Mouse (Mus musculus) intestine, embryonic 14.5 days (tissue): Measurements from ENCODE around the gene Tln1. TPM values are rescaled to one million over a fixed set of nuclear protein-coding genes. Genes with fewer than 3 reads are reported as not detected.

Experiments used
- ATAC-seq: fragments of 200-750 bp; cut with Nextera tagmentation; replicated peaks from 2 replicates; pipeline ENCODE4 v1.8.0; 2017; ENCODE audit warnings: low read depth, moderate number of reproducible peaks, moderate TSS enrichment, moderate library complexity; ENCODE audit not compliant: low FRiP score, low TSS enrichment
- DNase-seq: peaks from one replicate; pipeline ENCODE4 v3.0.0-alpha.2; 2018; ENCODE audit warnings: low spot score
- H3K27ac ChIP-seq: fragments of 300-500 bp; sonication (generic); 2 replicates; pipeline ENCODE4 v1.5.1; 2014; ENCODE audit warnings: low read depth, mild to moderate bottlenecking, control low read depth
- H3K27me3 ChIP-seq: fragments of 300-500 bp; sonication (generic); replicated peaks from 2 replicates; pipeline ENCODE4 v1.6.1; 2014; ENCODE audit warnings: low read length, control low read depth; ENCODE audit not compliant: control insufficient read depth, insufficient read depth
- H3K36me3 ChIP-seq: fragments of 300-500 bp; sonication (generic); 2 replicates; pipeline ENCODE4 v1.6.1; 2014; ENCODE audit warnings: low read length, control low read depth; ENCODE audit not compliant: control insufficient read depth, insufficient read depth
- H3K4me1 ChIP-seq: fragments of 300-500 bp; sonication (generic); replicated peaks from 2 replicates; pipeline ENCODE4 v1.6.1; 2014; ENCODE audit warnings: low read length, control low read depth, mixed read lengths; ENCODE audit not compliant: control insufficient read depth, insufficient read depth
- H3K4me2 ChIP-seq: fragments of 300-500 bp; sonication (generic); 2 replicates; pipeline ENCODE4 v1.6.1; 2014; ENCODE audit warnings: low read length
- H3K4me3 ChIP-seq: fragments of 300-500 bp; sonication (generic); 2 replicates; pipeline ENCODE4 v1.5.1; 2014; ENCODE audit warnings: low read depth, low read length, control low read depth, mixed read lengths
- H3K9ac ChIP-seq: fragments of 300-500 bp; sonication (generic); 2 replicates; pipeline ENCODE4 v1.6.1; 2014; ENCODE audit warnings: mild to moderate bottlenecking, low read length
- H3K9me3 ChIP-seq: fragments of 300-500 bp; sonication (generic); 2 replicates; pipeline ENCODE4 v1.6.1; 2016; ENCODE audit warnings: low read length, control low read depth; ENCODE audit not compliant: control insufficient read depth
- WGBS: fragments of 180-500 bp; shearing (Covaris S2); extraction: QIAGEN DNeasy Blood & Tissue Kit; methylation state at CpG from one replicate; pipeline ENCODE4 v1.1.7; 2014; 5-methylcytosine and 5-hydroxymethylcytosine counted together
- polyA plus RNA-seq: library from polyadenylated mRNA; unstranded; fragments of >200 nt; fragmentation: Nextera tagmentation; extraction: Ambion mirVana; gene quantifications from 2 replicates; pipeline ENCODE4 v1.2.1, GENCODE M21; 2014

The Tln1 gene
- polyA plus RNA-seq, 1 experiment from 2014 or later = 69.8 TPM

- peaks cover 41% of the 10 kb centered on the region for H3K36me3 ChIP-seq
- H3K9me3 ChIP-seq = no peaks in the 10 kb centered on the region
- H3K4me3 ChIP-seq = no peak overlapping the region
- WGBS = 89% methylated on average over 5 of the region's 5 CpGs
- DNase-seq (peak; percentile 34), ATAC-seq (no peak)
- peaks cover 15% of the 10 kb centered on the region for H3K4me1 ChIP-seq
- H3K27ac ChIP-seq = no peak overlapping the region
- H3K4me2 ChIP-seq = no peak overlapping the region
- no peak overlapping the region for H3K9ac ChIP-seq
- H3K27me3 ChIP-seq = no peaks in the 10 kb centered on the region
Measured at GRCm38 (mm10) chr4:43582241-43582640, 19.8 kb upstream of the Tln1 start.

GRCm38 (mm10) chr4:43581381-43581780 is 18.9 kb upstream of the Tln1 start:
- no peak overlapping the region for H3K27ac ChIP-seq
- 93% methylated on average over 12 of the region's 12 CpGs for WGBS
- ATAC-seq = no peak

DNA sequence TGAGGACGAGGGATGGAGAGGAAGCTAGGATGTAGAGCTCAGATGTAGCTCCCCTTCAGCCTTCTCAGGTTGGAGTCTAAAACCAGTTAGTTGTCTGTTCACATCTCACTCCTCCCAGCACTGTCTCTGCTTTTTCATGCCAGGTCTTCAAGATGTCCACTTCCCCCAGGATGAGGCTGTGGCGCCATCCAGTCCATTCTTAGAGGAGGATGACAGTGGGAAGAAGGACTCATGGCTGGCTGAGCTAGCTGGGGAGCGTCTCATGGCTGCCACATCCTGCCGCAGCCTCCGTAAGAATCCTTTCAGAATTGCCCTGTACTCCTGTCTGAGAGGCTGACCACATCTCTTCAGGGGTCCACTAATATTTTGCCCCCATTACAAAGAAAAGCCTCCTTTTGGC is 18.2 kb upstream of the Tln1 start:
- Histone ChIP-seq H3K4me2 (no peak overlapping the region), H3K4me3 (no peak overlapping the region), H3K9me3 (no peaks in the 10 kb centered on the region), H3K27ac (no peak overlapping the region), H3K4me1 (peaks cover 27% of the 10 kb centered on the region), H3K9ac (no peak overlapping the region), H3K27me3 (no peaks in the 10 kb centered on the region), H3K36me3 (peaks cover 41% of the 10 kb centered on the region)
- ATAC-seq = no peak
- DNase-seq = peak; percentile 27
- 97% methylated on average over 5 of the region's 5 CpGs for WGBS

More at GRCm38 (mm10) chr4:43581381-43581780, 18.9 kb upstream of the Tln1 start:
- no peak overlapping the region for H3K9ac ChIP-seq
- no peaks in the 10 kb centered on the region for H3K27me3 ChIP-seq
- no peaks in the 10 kb centered on the region for H3K9me3 ChIP-seq
- peaks cover 41% of the 10 kb centered on the region for H3K36me3 ChIP-seq
- H3K4me3 ChIP-seq = no peak overlapping the region
- DNase-seq = peak; percentile 29
- no peak overlapping the region for H3K4me2 ChIP-seq
- H3K4me1 ChIP-seq = peaks cover 23% of the 10 kb centered on the region

DNA sequence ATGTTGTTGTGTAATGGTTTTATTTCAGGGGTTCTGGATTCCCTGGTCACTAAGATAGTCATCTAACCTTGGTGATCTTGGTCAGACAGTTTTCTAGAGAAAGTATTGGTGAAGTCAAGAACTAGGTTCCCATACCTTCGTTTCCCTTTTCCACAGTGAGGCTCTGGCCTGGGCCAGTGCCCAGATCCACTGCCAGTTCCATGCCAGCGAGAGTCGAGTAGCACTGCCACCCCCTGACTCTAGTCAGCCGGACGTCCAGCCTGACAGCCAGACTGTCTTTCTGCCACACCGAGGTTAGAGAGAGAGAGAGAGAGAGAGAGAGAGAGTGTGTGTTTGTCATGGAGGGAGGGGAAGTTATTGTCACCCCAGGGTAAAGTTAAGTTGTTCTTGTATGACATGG is 17.2 kb upstream of the Tln1 start:
- DNase-seq (no peak), ATAC-seq (no peak)
- Histone ChIP-seq H3K9me3 (no peaks in the 10 kb centered on the region), H3K27ac (no peak overlapping the region), H3K9ac (peak overlapping the region; percentile 85; the same call in 1 of the 2 replicates), H3K4me1 (peaks cover 35% of the 10 kb centered on the region), H3K4me3 (peak overlapping the region; percentile 77), H3K36me3 (peaks cover 41% of the 10 kb centered on the region), H3K4me2 (peak overlapping the region; percentile 99), H3K27me3 (no peaks in the 10 kb centered on the region)
- WGBS = 87% methylated on average over 6 of the region's 6 CpGs

GRCm38 (mm10) chr4:43579256-43579655 is 16.8 kb upstream of the Tln1 start:
- ATAC-seq (no peak), DNase-seq (no peak)
- H3K9ac ChIP-seq = peak overlapping the region; percentile 85
- H3K9me3 ChIP-seq = no peaks in the 10 kb centered on the region
- H3K4me3 ChIP-seq = peak overlapping the region; percentile 77
- H3K4me1 ChIP-seq = peaks cover 35% of the 10 kb centered on the region
- H3K36me3 ChIP-seq = peaks cover 41% of the 10 kb centered on the region
- no peaks in the 10 kb centered on the region for H3K27me3 ChIP-seq
- H3K4me2 ChIP-seq = peak overlapping the region; percentile 99
- peak overlapping the region; percentile 70; the same call in 1 of the 2 replicates for H3K27ac ChIP-seq
- 3% methylated on average over 10 of the region's 10 CpGs for WGBS

DNA sequence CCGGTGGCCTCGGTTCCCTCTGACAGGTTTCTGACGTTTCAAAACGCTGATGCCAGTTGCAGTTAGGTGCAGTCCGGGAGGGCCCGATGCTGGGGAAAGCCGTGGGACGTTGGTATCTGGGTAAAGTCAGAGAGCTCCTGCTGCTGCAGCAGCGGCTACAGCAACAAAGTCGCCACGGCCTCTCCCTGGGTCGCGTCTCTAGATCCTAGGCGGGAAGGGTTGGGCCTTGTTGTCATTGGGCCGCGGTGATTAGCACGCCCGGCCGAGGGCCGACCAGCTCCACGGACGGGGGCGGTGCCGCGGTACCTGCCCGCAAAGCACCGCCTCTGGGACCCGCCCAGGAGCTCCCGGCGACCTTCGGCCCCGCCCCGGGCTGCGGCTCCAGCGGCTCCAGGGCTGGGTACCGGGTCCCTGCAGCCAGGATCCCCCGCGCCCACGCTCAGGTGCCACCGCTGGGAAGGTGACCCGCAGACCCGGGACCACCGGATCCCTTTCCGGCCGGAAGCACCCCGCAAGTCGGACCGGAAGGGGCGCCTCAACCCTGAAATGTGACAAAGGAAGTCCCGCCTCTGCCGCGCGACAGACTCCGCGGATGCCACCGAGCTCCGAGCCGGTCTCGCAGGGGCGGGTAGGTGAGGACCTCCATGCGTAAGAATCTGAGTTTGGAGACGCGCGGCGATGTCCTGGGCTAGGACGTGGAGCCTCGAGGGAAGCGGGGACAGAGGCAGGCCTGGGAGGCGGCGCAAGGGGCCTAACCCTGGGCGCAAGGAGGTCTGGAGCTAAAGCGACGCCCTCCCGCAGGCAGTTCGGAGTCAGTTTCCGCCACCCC is 16.1 kb upstream of the Tln1 start, which contains the start of the genes Rgp1 and Gba2:
Rgp1 (plus strand) TSS at position 340 of the 829 bp plus-strand sequence.
Gba2 (minus strand) TSS at position 498 of the 829 bp plus-strand sequence.
- H3K4me3 ChIP-seq = peak within 1 kb of the TSS; percentile 77
- no peaks in the 10 kb centered on the region for H3K9me3 ChIP-seq
- peak within 1 kb of the TSS; percentile 99 for H3K4me2 ChIP-seq
- H3K4me1 ChIP-seq = peaks cover 35% of the 10 kb centered on the region
- no peaks in the 10 kb centered on the region for H3K27me3 ChIP-seq
- peak; percentile 93 for DNase-seq
- under 1% methylated on average over 75 of the region's 76 CpGs for WGBS
- peaks cover 42% of the 10 kb centered on the region for H3K36me3 ChIP-seq
- peak; percentile 92 for ATAC-seq
- peak within 1 kb of the TSS; percentile 70 for H3K27ac ChIP-seq
- peak within 1 kb of the TSS; percentile 85 for H3K9ac ChIP-seq

- Histone ChIP-seq H3K9ac (peak overlapping the region; percentile 85), H3K4me3 (peak overlapping the region; percentile 77), H3K4me2 (peak overlapping the region; percentile 99), H3K27me3 (no peaks in the 10 kb centered on the region), H3K36me3 (peaks cover 36% of the 10 kb centered on the region), H3K4me1 (peaks cover 35% of the 10 kb centered on the region), H3K9me3 (no peaks in the 10 kb centered on the region), H3K27ac (no peak overlapping the region)
- DNase-seq (no peak), ATAC-seq (no peak)
- WGBS = 41% methylated on average over 8 of the region's 8 CpGs
Measured at GRCm38 (mm10) chr4:43577237-43577881, 14.9 kb upstream of the Tln1 start.

- no peak overlapping the region for H3K27ac ChIP-seq
- H3K27me3 ChIP-seq = no peaks in the 10 kb centered on the region
- H3K4me2 ChIP-seq = no peak overlapping the region; the same call in 1 of the 2 replicates
- no peak overlapping the region for H3K4me3 ChIP-seq
- H3K9me3 ChIP-seq = no peaks in the 10 kb centered on the region
- no peak for DNase-seq
- no peak for ATAC-seq
- 82% methylated on average over 2 of the region's 2 CpGs for WGBS
- H3K9ac ChIP-seq = no peak overlapping the region
- peaks cover 35% of the 10 kb centered on the region for H3K36me3 ChIP-seq
- H3K4me1 ChIP-seq = peaks cover 35% of the 10 kb centered on the region
Measured at GRCm38 (mm10) chr4:43575356-43575755, 12.9 kb upstream of the Tln1 start.
